Mouse (Mus musculus) ovary, postnatal 14 days (tissue): ENCODE data around the gene Lsamp.

Source experiments
- DNase-seq: peaks from one replicate; pipeline ENCODE4 v3.0.0; 2022; ENCODE audit warnings: low spot score

The Lsamp gene

DNA sequence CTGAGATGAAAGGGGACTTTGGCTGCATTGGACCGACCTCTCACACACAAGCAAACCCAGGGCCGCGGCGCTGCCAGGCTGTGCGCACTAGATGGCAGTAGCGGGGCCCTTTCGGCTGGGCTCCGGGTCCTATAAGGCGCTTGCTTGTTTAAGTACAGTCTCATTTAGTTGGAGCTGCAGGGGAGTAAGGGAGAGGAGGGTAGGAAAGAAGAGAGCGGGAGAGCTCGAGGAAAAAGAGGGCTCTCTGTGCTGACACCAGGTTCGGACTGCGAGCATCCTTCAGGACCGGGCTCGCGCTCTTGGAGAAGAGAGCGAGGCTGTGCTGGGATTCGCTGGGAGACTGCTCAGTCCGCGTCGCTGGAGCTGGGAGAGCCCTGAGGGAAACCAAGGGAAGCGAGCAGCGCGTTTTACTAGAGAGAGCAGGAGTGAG is at the start of gene Lsamp:
TSS of gene Lsamp (plus strand) at position 157 of the 430 bp plus-strand sequence.
- DNase-seq, result peak; percentile 46

DNA sequence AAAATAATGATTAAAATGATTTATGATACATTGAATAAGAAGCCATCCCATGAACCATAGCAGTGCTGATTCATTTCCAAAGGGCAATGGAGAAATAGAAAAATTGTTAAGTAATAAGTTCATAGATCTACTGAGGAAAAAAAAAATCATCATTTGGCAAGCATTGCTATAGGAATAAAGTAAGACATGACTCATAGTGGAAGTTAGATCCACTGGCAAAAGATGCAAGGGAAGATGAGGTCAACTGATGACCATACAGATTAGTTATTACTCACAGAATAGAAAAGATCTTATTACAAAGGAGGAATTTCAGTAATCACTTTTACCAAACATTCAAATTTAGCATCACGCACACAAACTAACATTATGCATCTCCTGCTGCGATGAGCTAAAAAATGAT is 26.5 kb upstream of the Lsamp start:
- DNase-seq, result no peak

DNA sequence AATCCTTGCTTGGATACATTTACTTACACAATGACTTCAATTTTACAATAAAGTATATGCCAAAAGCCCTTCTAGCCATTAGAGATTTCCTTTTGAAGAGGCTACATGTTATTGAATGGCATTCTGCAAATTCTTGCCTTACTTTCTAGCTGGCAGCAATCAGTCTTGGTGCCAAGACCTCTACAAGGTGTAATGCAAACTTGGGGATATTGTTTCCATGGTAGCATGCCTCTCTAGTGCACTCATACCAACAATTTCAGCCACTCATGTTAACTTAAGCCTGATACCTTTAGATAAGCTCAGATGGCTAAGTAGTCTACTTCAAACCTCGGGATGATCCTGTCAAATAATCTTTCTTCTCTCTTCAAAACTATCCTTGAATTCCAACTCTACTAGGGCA is 11.4 kb upstream of the Lsamp start:
- DNase-seq, result no peak

DNA sequence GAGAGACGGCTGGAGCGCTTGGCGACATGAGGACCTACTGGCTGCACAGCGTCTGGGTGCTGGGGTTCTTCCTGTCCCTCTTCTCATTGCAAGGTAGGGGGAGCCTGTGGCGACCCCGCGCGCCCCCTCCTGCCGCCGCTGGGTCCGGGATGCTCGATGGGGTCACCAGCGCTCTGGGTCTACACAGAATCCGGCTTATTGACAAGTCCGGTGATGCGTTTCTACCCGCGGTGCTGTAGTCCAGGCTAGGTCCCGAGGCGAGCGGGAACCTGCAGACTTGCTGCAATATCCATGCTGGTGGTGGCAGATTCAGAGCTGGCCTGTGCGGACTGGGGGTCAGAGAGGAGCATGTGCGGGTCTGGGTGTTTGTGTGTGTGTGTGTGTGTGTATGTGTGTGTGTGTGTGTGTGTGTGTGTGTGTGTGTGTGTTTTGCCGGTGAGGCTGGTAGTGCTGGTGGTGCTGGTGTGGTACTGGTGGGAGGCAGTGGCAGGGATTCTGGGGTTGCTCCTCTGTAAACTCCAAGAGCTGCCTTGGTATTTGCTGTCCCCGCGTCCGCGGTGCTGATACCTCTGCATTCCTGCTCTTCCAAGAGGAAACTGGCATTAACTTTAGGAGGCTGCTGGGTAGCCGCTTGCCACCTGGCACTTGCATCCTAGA is 602 bp downstream of the Lsamp start:
- DNase-seq, result no peak

DNA sequence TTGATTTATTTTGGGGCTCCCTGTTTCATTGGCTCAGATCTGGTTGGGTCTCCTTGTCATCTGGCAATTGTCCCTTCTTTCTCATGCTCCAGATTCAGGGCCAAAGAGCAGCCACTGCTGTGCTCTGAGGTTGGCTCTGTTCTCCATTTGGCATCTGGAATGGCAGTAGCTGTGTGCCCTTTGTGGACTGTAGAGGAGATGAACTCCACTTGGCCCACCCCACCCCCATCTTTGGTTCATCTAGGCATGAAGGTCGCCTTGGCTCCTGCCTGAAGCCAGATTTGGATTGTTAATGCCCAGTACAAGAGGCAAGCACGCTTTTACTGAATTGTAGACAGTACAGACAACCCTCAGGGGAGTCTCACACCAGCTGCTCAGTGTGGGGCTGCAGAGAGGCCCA is 4.3 kb downstream of the Lsamp start:
- DNase-seq, result no peak

DNA sequence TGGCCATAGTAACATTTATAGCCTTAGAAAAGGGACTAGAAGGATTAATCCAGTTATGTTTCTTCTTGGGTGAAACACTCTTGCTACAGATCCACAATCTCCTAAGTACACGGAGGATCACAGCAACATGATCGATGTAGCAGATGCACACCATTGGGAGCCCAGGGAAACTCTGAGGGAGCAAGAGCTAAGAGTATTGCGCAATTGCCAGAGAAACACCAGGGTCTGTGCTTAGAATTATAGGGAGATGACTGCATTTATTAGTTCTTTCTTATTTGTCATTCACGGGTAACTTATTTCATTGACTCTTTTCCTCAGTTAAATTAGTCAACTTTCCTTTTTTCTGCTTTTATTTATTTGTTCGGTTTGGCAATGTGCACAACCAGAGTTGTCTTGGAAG is 10.7 kb downstream of the Lsamp start:
- DNase-seq, result no peak

DNA sequence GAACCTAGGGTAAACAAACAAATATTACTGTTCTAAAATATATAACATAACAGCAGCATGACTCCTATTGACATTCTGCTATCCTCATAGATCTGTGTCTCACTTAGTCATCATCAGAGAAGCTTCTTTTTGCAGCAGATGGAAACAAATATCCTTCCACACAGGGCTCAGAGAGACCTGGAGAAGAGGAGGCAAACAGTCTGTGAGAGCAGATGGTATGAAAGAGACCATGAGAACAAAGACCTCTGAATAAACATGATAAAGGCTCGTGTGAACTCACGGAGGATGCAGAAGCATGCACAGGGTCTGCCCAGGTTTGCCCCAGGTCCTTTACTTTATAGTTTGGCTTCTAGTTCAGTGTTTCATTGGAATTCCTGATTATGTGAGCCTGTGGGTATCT is 24.6 kb downstream of the Lsamp start:
- no peak for DNase-seq

DNA sequence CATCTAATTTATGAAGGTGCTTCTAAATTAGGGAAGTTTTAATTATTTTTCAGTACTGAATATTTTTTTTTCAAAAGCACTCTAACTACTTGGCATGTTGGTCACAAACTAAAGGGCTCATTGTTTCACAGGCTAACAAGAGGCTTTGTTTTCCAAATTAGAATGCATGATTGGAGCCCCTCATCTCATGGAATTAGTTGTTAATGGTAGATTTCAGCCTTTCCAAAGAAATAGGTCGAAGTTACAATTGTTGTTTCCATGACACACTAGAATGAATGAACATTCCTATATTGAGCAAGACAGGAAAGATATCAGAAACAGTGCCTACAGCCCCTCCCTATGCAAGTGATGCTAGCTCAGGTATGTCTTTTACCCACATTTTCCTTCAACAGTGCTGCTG is 26.9 kb downstream of the Lsamp start:
- no peak for DNase-seq

DNA sequence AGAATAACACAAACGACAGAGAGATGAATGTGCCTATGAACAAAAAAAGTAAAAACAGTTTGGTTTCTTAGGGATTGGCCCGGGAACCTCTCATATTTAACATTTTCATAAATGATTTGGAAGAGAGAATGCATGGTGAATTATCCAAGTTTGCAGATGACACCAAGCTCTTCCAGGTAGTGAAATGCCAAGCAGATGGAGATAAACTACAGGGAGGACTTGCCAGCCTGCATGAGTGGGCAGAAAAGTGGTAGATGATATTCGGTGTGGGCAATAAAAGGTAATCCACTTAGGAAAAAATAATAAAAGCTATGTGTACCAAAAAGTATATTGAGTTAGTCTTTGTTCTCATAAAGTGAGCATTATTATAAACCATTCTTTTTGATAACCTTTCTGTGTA is 38.5 kb downstream of the Lsamp start:
- DNase-seq, result no peak

DNA sequence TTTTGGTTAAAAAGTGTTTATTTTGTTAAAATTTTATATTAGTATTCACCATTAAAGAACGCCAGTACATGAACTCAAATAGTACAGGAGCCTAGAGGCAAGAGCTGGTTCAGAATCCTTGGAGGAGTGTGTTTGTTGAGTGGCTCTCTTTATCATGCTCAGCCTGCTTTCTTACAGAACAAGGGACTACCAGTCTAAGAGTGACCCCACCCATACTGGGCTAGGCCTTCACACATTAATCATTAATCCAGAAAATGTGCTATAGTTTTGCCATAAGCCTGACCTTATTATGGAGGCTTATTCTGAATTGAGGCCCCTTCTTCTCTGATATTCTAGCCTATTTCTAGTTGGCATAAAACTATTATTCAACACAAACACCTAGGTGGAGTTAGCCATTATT is 52.6 kb downstream of the Lsamp start:
- no peak for DNase-seq

DNA sequence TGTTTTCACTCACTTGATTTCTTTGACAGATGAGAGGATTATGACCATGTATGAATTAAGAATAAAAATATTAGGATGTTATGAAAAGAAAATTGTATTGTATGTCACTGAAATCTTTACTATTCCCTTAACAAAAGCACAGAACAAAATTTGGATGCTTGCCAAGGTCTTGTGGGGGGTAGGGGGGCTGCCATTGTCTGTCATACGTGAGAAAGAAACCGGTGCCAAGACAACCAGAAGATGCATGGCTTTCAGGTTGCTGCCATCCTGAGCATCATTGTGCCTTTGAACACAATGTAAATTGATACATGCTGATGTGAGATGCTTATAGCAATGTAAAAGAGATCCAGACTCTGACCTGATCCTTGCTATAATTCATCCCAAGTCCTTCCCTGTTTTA is 75.4 kb downstream of the Lsamp start:
- no peak for DNase-seq

DNA sequence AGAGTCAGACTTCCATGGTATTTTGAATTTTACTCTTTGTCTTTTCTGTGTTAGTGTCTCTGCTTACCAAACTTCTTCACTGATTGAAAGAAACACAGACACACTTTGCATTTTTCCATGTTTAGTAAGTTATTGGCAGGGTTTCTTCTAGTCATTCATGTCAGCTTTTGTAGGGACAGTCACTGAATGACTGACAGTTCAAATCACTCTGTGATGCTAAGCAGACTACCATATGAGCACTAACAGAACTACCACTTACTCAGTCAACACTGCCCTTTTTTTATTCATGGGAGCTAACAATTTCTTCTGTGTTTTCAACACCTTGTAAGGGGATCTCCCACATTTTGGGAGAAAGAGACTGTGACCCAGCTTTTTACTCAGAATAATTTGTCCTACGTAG is 75.8 kb downstream of the Lsamp start:
- DNase-seq, result no peak

DNA sequence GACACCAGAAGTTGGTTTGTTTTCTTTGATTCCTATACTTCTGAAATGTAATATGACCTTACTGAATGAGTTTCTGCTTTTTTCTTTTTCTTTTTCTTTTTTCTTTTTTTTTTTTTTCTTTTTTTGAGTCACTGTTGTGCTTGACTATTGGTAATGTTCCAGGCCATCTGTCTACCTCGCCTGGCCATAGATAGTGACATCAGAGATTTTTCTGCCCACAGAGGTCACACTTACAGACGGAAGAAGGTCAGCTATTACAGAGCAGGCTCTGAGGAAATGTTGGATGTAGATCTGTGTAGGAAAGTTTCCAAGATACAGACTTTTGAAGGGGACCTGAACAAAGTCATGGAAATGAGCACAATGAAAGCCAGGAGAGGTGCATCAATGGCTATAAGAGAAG is 76.3 kb downstream of the Lsamp start:
- DNase-seq, result no peak

DNA sequence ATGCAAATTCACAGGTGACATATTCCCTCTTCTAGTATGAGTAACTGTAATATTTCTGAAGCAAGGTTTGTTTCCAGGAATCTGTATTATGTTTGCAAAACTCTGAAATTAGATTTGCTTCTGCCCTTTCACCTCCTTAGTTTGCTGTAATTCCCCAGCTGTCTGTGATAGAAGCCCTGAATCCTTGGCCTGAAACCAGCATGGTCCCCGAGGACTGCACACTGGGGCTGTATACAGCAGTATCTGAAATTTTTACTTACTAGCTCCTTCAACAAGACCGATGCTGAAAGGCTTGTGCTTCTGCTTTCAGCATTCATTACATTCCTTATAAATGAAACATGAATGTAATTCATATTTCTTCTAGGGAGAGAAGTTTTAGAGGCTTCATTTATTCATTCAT is 91.4 kb downstream of the Lsamp start:
- no peak for DNase-seq

DNA sequence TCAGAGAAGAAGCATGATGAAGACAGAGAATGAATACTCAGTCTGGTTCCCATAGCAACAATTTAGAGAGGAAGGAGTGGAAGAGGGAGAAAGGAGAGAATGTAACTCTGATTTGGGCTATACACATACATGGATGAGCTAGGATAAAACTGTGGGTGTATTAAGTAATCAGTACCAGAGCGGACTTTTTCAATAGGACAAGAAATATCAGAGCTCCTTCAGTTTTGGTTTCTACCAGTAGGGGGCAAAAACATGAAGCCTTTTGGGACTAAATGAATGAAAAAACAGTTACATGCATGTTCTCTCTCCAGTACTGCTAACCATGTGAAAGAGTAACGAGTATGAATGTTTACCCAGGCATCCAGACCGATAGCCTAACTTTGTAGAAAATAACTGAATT is 96.1 kb downstream of the Lsamp start:
- no peak for DNase-seq

DNA sequence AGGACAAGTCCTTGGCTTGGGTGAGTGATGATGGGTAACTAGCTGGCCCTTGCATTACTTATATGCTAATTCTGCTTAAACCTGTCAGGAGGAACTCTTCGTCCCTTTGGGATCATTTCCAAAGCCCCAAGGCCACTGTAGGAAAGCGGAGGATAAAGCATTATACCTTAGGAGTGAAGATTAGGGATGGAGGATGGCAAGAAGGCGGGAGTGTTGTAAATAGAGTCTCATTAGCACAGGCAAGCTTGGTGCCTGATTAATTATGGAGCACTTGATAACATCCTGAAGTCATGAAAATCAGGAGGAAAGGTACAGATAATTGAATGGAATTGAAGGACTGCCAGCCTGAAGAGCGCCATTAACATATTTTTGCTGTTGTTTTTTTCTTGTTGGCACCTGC is 120.2 kb downstream of the Lsamp start:
- no peak for DNase-seq

DNA sequence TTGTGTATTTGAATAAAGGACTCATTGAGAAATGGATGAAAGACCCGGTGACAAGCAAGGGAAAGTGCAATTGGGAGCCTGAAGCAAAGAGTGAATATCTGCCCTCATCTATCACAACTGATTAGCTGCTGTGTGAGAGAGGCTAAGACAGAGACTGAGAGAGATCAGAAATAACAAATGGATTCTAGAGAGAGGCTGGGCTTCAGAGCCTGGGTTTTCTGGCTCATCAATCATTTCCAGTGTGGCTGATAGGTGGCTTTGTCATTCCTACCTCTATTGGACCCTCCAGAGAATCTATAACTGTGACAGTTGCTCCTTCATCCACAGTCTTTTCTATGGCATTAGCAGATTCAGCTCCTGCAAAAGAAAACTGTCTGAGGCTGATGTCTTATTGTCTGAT is 198.8 kb downstream of the Lsamp start:
- no peak for DNase-seq

DNA sequence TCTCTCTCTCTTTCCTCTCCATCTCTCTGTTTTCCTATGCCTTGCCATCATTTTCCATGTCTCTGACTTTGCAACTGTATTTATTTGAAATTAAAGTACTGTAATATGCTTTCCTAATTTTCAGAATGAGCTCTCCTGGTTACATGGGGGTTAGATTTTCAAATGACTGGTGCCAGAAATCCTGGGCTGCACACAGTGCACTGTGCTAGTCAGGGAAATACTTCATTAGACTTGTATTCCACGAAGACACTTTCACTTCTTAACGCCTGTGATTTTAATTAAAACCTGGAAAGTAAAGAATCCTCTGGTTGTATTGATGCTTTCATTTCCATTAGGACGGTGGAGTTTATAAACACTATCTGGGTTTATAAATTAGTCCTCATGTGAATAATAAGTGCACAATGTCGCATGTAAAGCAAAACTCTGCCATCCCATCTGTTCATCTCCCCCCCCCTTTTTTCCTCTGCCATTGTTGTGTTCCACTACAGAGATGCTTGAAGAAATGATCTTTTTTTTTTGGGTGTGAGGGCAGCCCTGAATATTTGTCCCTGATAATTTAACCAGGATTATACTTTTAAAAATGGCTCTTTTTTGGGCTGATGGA is 203.9 kb downstream of the Lsamp start:
- no peak for DNase-seq

DNA sequence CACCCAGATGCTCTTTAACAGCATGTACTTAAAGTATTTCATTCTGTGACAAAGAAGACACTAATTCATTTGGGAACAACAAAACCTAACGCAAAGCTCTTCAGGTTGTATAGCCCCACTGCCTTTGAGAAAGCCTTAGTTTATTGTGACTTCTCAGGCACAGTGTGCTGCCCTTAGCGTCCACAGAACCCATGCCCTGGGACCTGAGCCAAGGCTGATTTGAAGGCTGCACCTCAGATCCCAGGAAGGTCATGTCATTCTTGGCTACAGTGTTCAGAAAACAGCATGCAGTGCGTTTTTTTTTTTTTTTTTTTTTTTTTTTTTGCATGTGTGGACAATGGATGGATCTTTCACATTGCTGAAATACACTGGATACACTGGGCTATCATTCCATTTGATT is 210.2 kb downstream of the Lsamp start:
- DNase-seq, result no peak

DNA sequence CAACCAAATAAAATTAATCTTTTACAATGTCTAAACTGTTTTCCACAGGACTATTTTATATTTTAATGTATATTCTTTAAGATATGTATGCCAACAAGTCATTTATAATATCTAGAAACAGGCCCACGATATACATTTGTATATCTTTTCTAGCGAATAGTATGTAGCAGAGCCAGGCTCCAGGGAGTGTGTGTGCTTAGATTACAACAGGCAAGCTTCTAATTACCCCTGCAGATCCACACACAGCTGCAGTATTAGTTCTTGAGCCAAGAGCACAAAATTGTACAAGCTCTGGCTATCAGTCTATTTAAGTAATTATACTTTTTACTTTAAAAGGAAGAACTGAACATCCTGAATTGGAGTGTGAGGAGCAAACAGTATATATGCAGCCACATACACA is 210.7 kb downstream of the Lsamp start:
- DNase-seq, result no peak

DNA sequence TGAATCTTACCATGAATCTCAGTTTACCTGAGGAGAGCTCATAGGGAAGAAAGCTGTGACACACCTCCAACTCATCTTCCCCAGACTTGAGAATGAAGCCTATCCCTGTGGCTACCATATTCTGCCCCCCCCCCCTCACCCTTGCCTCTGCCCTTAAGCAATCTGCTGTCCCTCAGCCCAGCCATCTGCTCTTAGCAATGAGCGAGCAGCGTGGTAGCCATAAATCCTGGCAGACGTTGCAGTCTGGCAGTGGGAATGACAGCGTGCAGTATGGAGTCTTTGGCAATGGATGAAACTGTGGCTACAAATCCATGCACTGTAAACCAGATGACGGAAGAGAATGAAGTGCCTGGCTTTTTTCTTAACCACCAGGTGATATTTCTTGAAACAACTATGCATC is 244.5 kb downstream of the Lsamp start:
- no peak for DNase-seq

DNA sequence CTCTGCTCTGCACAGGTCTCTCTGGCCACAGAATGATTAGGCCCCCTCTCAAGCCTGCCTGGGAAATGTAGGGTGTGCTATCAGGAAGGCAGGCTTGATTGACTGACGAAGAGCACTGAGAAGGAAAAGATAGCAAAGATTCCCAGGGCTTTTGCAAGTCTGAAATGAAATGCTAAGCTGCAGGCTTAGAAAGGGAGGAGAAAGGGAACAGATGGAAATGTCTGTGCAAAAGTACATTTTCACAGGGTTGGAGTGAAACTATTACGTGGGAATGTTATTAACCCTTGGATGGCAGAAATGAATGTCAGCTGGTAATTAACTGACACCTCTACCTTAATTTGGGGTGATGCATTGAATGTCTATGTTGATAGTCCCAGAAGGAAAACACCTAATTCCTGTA is 248.9 kb downstream of the Lsamp start:
- DNase-seq, result no peak

DNA sequence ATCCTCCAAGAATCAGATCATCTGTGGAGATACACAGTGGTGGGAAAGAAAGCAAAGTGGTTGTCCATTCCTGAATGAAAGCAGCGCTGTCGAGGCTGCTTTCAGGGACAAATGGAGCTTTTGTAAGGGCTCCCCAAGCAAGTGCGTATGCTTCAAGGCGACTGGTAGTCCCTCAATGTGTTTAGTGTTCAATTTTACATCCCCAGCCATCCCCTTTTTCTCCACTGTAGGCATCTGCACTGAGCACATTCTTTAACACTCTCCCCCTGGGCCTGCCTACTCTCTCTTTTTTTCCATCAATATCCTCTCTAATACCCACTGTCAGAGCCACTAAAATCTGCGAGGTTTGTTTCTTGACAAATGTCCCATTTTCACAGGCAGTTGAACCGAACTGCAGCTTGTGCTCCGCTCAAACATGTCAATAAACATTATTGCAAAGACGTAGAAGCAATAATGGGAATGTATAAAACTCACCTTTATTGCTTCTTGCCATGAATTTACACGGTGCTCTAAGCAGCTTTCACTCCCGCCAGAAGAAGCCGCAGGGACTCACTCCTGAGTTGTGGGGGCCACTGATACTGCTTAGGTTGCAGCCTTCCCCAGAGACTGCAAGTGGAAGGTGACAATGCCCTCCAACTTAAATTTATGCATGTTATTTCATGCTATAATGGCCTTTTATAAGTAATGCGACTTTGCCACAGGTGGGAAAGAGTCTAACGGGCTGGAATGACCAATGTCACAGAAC is 250.2 kb downstream of the Lsamp start:
- no peak for DNase-seq

DNA sequence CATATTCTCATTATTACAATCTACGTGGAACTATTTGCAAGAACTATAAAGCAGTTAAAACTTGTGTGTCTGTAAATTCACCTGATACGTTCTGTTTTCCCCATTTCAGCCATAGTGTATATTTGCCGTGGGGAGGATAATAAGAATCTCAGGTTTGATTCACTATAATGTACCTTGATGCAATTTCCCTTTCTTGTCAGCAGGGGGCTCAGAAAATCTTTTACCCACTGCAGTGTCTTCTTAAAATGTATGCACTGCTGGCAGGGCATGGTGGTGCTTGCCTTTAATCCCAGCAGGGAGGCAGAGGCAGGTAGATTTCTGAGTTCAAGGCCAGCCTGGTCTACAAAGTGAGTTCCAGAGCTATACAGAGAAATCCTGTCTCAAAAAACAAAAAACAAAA is 287.7 kb downstream of the Lsamp start:
- no peak for DNase-seq
